Mouse (Mus musculus) cortical plate, adult 2 months (tissue): ENCODE results near the gene Phf23. TPM values are rescaled to one million over a fixed set of nuclear protein-coding genes. Genes with fewer than 3 reads are reported as not detected.

Source experiments
- H3K27ac ChIP-seq: fragments of 200-500 bp; 2 replicates; pipeline ENCODE4 v1.5.1; 2012; ENCODE audit warnings: low read length, control low read depth, inconsistent platforms; ENCODE audit not compliant: insufficient read depth
- H3K4me1 ChIP-seq: fragments of 200-500 bp; 2 replicates; pipeline ENCODE4 v1.6.1; 2011; ENCODE audit warnings: low read length; ENCODE audit not compliant: control insufficient read depth, insufficient read depth
- H3K4me3 ChIP-seq: fragments of 200-500 bp; 2 replicates; pipeline ENCODE4 v1.5.1; 2011; ENCODE audit warnings: mild to moderate bottlenecking, low read length, control low read depth; ENCODE audit not compliant: insufficient read depth
- CTCF ChIP-seq: fragments of 200-500 bp; IDR thresholded peaks from 2 replicates; pipeline ENCODE4 v1.5.1; 2011; ENCODE audit warnings: mild to moderate bottlenecking, control low read depth, low read length; ENCODE audit not compliant: insufficient read depth; ENCODE audit errors: extremely low read depth
- POLR2A ChIP-seq: fragments of 200-500 bp; IDR thresholded peaks from 2 replicates; pipeline ENCODE4 v1.6.1; 2011; ENCODE audit warnings: mild to moderate bottlenecking, low read length, control low read depth; ENCODE audit not compliant: insufficient read depth; ENCODE audit errors: extremely low read depth
- polyA plus RNA-seq: library from polyadenylated mRNA; depleted of rRNA; stranded (reverse); fragments of >200 nt; gene quantifications from 2 replicates; pipeline ENCODE4 v1.2.3, GENCODE M21; 2012

Gene Phf23
- polyA plus RNA-seq, 1 experiment = 37.6 TPM

GRCm38 (mm10) chr11:69974907-69975306 lies 20.7 kb upstream of the Phf23 start:
- Histone ChIP-seq H3K4me3 (no peak overlapping the region), H3K4me1 (no peaks in the 10 kb centered on the region), H3K27ac (no peak overlapping the region)
- TF ChIP-seq POLR2A = no peak
- TF ChIP-seq CTCF = no peak

GRCm38 (mm10) chr11:69976271-69976670 lies 19.3 kb upstream of the Phf23 start:
- H3K4me3 ChIP-seq = no peak overlapping the region
- TF ChIP-seq CTCF (no peak), POLR2A (no peak)
- H3K27ac ChIP-seq = no peak overlapping the region
- no peaks in the 10 kb centered on the region for H3K4me1 ChIP-seq

GRCm38 (mm10) chr11:69979827-69980195 lies 15.8 kb upstream of the Phf23 start:
- TF ChIP-seq CTCF = no peak
- no peak for TF ChIP-seq POLR2A
- Histone ChIP-seq H3K4me3 (peak overlapping the region; percentile 56), H3K27ac (0 out of 2 replicates have a peak overlapping the region, but pooled peaks have one; percentile 11), H3K4me1 (peaks cover 7% of the 10 kb centered on the region; the same call in 1 of the 2 replicates)

GRCm38 (mm10) chr11:69980196-69981140 lies 15.1 kb upstream of the Phf23 start:
- TF ChIP-seq POLR2A (peak; percentile 91), CTCF (no peak)
- H3K4me3 ChIP-seq = peak overlapping the region; percentile 56
- H3K27ac ChIP-seq = peak overlapping the region; percentile 82
- peaks cover 7% of the 10 kb centered on the region; the same call in 1 of the 2 replicates for H3K4me1 ChIP-seq

- H3K4me3 ChIP-seq = peak within 1 kb of the TSS; percentile 56
- peaks cover 7% of the 10 kb centered on the region; the same call in 1 of the 2 replicates for H3K4me1 ChIP-seq
- no peak for TF ChIP-seq POLR2A
- TF ChIP-seq CTCF = no peak
- H3K27ac ChIP-seq = peak within 1 kb of the TSS; percentile 82
Observed at GRCm38 (mm10) chr11:69981141-69981762, 14.3 kb upstream of the Phf23 start, which contains the start of gene Ctdnep1. TSS of gene Ctdnep1 (plus strand) at chr11:69981156.

GRCm38 (mm10) chr11:69982225-69982624 lies 13.4 kb upstream of the Phf23 start, which contains the start of gene Elp5:
TSS of gene Elp5 (minus strand) at chr11:69982517.
- H3K4me3 ChIP-seq = peak within 1 kb of the TSS; percentile 56
- peak within 1 kb of the TSS; percentile 74 for H3K27ac ChIP-seq
- H3K4me1 ChIP-seq = peaks cover 7% of the 10 kb centered on the region; the same call in 1 of the 2 replicates
- no peak for TF ChIP-seq CTCF
- TF ChIP-seq POLR2A = no peak

GRCm38 (mm10) chr11:69982877-69983276 lies 12.7 kb upstream of the Phf23 start:
- TF ChIP-seq CTCF = no peak
- no peak for TF ChIP-seq POLR2A
- Histone ChIP-seq H3K4me1 (peaks cover 7% of the 10 kb centered on the region; the same call in 1 of the 2 replicates), H3K4me3 (no peak overlapping the region; the same call in 1 of the 2 replicates), H3K27ac (no peak overlapping the region)

GRCm38 (mm10) chr11:69983377-69983776 lies 12.2 kb upstream of the Phf23 start:
- TF ChIP-seq POLR2A (no peak), CTCF (no peak)
- Histone ChIP-seq H3K4me3 (no peak overlapping the region), H3K27ac (no peak overlapping the region), H3K4me1 (peaks cover 7% of the 10 kb centered on the region; the same call in 1 of the 2 replicates)

- Histone ChIP-seq H3K4me3 (no peak overlapping the region), H3K4me1 (peaks cover 7% of the 10 kb centered on the region; the same call in 1 of the 2 replicates), H3K27ac (no peak overlapping the region)
- TF ChIP-seq POLR2A (no peak), CTCF (no peak)
Observed at GRCm38 (mm10) chr11:69984431-69984830, 11.1 kb upstream of the Phf23 start.

GRCm38 (mm10) chr11:69989949-69990348 lies 5.6 kb upstream of the Phf23 start:
- Histone ChIP-seq H3K4me1 (peaks cover 6% of the 10 kb centered on the region; the same call in 1 of the 2 replicates), H3K4me3 (no peak overlapping the region), H3K27ac (no peak overlapping the region)
- TF ChIP-seq CTCF (no peak), POLR2A (no peak)
